Mouse (Mus musculus) layer of hippocampus, adult 9-11 months (tissue): ENCODE data around the gene Alppl2.

Experiments
- DNase-seq: peaks from one replicate; pipeline ENCODE4 v3.0.0; 2022

Alppl2 gene

DNA sequence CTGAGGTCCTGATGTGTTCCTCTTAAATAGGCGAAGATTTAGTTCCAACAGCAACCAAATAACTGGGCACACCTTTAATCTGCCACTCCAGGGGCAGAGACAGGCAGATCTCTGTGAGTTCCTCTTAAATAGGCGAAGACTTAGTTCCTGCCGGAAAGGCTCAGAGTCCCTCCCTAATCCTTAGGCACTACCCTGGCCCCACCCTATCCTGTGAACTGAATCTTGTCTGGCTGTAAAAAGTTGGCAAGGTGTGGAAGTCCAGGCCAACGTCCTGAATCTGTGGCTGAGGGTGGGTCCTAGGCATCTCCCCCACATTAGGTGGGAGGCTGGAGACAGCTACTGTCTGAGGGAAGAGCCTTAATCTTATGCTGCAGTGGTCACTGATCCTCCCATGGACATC, at the start of gene Alppl2:
Gene Alppl2, minus strand, starts transcription at position 101 of the 400 bp plus-strand sequence.
- no peak for DNase-seq

DNA sequence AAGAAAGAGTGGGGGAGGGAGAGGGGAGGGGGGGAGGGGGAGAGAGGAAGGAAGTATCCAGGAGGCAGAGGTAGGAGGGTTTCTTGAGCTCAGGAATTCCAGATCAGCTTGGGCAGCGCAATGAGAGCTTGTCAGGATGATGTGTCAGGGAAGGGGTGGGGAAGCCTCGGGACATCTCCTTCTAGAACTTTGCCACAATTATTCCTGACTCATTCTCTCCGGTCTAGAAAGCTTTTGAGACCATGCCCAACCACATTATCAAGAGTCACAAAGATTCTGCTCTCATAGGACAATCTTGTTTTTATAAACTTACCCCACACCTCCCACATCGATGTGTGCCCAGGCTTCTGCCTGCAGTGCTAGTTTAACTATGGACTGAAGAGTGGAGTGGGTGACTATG, 42.1 kb upstream of the Alppl2 start:
- no peak for DNase-seq

DNA sequence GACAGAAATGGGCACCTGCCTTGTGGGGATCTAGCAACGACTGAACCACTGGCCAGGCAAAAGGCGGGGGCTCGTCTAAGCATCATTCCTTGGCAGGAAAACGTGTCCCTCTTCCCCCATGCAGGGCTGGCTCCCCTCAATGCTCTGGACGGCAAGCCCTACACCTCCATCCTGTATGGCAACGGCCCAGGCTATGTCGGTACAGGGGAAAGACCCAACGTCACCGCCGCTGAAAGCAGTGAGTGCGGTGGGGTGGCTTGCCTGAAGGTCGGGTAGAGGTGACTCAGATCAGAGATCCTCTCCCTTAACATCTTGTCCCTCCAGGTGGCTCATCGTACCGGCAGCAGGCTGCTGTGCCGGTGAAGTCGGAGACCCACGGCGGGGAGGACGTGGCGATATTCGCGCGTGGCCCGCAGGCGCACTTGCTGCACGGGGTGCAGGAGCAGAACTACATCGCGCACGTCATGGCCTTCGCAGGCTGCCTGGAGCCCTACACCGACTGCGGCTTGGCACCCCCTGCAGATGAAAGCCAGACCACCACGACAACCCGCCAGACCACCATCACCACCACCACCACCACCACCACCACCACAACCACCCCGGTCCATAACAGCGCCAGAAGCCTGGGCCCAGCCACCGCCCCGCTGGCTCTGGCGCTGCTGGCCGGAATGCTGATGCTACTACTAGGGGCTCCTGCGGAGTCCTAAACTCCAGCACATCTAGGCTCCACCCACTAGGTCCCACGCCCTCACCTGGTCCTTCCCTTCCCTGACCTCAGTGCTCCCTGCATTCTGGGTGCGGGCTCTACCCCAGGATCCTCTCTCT, 37.7 kb upstream of the Alppl2 start:
- DNase-seq, result peak; percentile 26

DNA sequence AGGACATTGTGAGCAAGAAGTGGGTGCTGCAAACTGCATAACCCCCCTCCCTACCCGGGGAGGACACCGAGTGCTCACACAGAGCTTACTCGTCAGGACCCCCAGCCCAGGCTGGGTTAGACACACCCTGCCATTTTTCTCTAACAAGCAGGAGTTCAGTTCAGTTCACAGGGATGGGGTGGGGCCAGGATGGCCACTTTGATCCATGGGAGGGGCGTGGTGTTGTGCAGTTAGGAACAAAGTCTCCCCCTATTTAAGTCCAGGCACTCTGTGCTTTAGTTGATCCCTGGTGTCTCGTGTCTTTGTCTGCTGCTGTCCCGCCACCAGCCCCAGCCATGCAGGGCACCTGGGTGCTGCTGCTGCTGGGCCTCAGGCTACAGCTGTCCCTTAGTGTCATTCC, 34.9 kb upstream of the Alppl2 start, which contains the start of gene Akp3:
Gene Akp3, plus strand, starts transcription at position 301 of the 400 bp plus-strand sequence.
- no peak for DNase-seq

DNA sequence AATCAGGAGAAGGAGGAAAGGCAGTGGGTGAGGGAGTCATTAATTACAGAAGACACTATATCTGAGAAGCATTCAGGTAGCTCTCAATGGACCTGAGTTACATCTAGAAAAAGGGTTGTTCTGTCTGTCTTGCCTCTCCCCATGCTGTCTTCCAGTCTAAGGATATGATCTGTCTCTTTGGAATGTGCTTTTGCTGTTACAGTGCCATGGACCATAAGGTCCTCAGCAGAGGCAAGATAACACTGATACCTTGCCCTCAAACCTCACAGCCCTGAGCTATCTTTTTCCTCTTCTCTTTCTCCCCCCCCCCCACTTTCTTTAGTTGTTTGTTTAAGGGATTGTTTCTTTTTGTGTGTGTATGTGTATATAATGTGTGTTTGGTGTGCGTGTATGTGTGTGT, 25.1 kb upstream of the Alppl2 start:
- no peak for DNase-seq

DNA sequence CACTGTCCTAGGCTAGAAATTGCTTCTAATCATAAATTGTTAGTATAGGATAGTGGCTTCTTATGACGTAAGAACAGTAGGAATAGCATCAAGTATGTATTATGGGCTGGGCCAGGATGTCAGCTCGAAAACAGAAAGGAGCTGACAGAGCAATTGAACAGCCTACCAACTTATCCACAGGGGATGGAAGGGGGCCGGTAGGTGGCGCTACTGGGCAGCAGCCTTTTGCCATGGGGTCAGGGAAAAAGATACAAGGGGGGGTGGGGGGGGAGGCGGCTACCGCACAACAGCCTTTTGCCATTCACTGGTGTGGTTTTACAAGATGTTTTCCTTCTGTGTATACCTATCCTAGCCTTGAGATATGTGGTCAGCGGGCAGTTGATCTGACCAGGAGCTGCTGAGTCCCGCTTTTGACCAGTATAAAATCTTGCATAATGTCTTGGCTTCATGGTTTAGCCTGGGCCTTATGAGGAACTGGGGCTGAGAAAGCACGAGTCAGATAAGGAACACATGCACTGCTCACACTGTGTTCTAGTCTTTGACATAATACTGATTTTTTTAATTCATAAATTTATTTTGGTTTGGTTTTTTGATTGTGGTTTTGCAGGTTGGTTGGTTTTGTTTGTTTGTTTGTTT, 22.1 kb upstream of the Alppl2 start:
- DNase-seq, result no peak

DNA sequence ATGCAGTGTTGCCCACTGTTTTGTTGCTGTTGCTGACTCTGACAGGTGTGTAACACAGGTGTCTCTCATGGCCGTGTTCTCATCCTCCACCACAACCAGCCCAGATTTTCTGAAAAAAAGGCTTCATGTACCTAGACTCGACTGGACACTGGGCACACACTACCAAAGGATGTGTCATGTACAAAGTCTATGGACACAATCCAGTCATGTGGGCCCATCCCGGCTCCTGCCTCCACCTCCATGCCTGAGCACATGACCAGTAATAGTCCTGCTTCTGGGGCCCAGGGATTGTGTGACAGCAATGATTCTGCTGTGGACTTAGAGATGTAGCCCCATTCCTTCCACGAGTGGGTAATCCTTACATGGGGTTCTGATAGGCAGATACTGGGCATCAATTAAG, 18.8 kb upstream of the Alppl2 start:
- no peak for DNase-seq

DNA sequence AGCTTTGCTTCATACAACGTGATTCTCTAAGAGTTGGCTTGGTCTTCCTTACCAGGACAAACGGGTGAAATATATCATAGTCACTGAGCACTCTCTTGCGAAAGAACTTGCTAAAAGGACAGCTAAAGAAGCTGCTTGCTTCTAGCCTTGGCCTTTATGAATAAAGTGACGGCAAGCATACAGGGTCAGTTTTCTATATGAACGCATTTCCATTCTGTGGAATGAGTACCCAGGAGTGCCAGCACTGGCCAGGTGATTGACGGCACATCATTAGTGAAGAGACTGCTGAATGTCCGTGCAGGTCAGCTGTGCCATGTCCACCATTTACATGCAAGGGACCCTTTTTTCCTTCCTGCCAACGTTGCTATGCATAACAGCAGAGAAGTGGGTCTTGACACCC, 16.8 kb upstream of the Alppl2 start:
- no peak for DNase-seq

DNA sequence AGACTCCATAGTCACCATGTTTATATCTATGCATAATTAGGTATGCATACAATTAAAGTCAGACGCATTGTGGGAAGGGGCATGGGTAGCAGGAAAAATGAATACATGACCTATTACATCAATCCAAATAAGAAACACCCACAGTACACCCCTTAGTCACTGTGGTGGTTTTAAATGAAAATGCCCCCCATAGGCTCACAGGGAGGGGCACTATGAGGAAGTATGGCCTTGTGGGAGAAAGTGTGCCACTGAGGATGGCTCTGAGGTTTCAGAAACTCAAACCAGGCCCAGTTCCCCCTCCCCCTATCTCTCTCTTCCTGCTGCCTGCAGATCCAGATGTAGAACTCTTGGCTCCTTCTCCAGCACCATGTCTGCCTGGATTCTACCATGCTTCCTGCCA, 14.2 kb upstream of the Alppl2 start:
- no peak for DNase-seq

DNA sequence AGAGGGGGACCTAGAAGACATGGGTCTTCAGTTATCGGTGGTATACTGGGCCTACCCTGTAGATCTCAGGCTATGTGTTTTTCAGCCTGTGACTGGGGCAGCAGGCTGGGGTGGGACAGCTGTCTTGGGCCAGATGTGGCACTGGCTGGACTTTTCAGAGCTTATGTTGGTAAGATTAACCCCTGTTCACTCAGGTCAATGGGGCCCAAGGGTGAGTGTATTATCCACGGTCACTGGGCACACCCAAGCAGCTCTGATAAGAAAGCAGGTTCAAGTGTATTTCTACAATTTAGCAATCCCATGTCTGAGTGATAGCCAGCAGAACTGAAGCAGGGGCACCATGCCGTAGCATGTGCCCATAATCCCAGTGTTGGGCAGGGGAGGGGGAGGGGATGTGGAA, 12.4 kb upstream of the Alppl2 start:
- no peak for DNase-seq

DNA sequence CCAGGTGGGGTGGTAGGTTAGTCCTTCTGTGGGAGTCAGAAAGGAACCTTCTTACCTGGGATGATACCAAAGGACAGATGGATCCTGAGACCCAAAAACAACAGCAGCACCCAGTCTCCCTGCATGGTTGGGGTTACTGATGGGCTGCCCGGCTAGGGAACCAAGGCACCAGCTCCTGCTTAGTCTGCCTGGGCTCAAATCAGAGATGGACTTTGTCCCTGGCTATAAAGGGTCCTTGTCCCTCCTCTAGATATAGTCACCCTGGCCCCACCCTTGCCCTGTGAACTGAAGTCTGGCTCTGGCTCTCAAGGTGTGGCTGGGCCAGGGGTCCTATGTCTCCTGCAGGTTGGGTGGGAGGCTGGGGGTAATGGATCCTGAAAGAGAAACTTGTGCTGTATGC, 11.7 kb upstream of the Alppl2 start, which contains the start of gene Alpi:
Gene Alpi, minus strand, starts transcription at position 196 of the 400 bp plus-strand sequence.
- no peak for DNase-seq

DNA sequence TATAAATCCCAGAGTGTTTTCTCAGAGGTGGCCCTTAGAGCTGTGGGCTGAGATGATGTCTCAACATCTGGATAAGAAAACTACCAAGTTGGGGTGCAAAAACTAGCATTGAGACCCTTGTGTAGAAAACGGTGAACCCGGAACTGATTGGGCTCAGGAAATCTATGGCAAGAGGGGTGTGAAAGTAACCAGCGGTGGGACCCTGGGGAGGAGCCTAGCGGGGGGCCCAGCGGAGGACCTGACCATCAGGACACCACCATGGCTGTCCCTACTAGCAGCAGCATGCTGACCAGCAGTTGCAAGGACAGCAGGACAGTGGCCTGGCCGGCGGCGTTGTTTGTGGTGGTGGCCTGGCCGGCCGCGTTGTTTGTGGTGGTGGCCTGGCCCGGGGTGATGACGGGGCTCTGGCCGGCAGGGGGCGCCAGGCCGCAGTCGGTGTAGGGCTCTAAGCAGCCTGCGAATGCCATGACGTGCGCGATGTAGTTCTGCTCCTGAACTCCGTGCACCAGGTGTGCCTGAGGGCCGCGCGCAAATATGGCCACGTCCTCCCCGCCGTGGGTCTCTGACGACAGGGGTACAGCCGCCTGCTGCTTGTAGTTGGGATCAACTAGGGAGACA, 8.7 kb upstream of the Alppl2 start:
- no peak for DNase-seq

DNA sequence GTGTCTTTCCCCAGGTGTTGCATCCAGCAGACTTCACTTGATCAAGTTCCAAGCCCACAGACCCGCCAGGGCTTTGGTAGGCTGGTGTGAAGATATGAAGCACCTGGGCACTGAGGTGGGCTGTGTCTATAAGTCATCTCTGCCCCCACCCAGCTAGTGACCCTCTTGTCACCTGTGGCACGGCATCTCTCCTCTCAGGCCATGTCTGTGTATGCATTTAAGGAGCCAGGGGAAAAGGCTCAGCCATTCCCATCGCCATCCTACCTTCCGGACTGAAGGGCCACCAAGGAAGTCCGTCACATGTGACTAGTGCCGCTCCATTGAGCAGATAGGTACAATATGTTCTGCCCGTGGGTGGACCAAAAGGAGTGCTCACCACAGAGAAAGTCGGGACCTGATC, 5.9 kb upstream of the Alppl2 start:
- DNase-seq, result no peak

DNA sequence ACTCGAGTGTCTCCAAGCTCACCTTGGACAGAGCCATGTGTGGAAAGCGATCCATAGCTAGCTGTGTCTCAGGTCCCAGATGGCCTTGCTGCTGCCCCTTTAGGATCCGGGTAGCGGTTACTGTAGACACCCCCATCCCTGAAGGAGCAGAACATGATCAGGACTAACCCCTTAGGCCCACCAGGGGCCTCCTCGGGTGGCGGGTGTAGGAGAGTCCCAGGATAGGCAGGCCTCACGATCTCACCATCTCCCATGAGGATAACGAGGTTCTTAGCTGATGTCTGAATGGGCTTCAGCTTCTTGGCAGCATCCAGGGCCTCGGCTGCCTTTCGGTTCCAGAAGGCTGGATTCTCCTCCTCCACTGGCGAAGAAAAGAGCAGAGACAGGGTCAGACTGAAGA, 477 bp downstream of the Alppl2 start:
- no peak for DNase-seq

DNA sequence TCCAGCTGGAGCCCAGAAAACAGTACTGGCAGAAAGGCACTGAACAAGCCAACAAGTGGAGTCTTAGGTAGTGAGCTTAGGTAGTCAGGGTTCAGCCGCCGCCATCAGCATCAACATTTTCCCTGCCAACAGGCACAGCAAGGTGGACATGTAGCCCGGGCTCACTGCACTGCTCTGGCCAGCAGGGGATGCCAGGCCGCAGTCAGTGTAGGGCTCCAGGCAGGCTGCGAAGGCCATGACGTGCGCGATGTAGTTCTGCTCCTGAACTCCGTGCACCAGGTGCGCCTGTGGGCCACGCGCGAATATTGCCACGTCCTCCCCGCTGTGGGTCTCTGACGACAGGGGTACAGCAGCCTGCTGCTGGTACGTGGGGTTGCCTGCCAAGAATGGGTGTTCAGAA, 2.8 kb downstream of the Alppl2 start:
- DNase-seq, result no peak

DNA sequence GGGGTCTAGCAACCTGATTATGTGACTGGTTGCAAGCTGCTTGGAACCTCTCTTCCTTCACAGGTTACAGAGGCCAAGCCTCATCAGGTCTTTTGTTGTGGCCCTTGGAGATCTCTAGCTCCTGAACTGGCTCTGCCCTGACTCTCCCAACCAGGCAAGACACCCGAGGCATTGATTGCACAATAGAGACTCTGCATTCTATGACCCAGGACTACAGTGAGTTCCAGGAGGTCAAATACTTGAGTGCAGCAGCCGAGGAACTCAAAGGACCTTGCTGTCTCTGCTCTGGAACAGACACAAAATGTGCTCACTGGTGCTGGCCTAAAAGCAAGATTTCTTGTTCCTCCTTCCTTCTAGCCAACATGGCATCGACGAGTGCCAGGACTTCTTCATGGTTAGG, 3.5 kb downstream of the Alppl2 start:
- DNase-seq, result no peak

DNA sequence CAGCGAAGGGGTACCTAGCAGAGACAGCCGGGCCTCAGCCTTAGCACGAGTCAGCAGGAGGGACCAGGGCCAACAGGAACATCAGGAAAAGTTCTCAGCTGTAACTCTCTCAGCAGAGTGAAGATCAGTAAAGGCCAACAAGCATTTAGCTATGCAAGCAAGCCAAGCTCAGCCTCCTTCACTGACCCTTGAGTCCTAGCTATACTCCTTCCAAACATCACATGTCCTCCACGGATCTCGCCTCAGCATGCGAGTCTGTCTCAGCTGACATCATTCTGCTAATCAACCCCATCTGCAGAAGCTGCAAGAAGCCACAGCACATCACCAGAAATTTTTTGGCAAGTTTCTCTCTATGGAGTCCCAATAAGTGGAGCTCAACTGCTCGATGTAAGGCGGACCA, 16.0 kb downstream of the Alppl2 start:
- DNase-seq, result no peak

DNA sequence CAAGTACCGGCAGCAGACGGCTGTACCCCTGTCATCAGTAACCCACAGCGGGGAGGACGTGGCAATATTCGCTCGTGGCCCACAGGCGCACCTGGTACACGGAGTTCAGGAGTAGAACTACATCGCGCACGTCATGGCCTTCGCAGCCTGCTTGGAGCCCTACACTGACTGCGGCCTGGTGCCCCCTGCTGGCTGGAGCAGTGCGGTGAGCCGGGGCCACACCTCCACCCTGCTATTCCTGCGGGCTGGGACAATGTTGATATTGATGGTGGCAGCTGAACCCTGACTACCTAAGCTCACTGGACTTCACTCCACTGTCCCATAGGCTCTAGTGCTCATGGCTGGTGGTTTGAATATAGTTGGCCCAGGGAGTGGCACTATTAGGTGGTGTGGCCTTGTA, 19.0 kb downstream of the Alppl2 start:
- DNase-seq, result no peak

DNA sequence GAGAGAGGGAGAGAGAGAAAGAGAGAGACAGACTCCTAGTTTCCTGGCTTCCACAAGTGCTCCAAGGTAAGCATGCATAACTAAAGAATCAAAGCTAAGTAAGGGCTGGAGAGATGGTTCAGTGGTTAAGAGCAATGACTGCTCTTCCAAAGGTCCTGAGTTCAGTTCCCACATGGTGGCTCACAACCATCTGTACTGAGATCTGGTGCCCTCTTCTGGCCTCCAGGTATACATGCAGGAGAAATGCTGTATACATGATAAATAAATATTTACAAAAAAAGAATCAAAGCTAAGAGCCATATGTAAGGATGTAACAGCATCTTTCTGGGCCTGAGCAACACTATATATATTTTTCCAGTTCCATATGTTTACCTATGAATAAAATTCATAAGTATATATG, 28.8 kb downstream of the Alppl2 start:
- DNase-seq, result no peak

DNA sequence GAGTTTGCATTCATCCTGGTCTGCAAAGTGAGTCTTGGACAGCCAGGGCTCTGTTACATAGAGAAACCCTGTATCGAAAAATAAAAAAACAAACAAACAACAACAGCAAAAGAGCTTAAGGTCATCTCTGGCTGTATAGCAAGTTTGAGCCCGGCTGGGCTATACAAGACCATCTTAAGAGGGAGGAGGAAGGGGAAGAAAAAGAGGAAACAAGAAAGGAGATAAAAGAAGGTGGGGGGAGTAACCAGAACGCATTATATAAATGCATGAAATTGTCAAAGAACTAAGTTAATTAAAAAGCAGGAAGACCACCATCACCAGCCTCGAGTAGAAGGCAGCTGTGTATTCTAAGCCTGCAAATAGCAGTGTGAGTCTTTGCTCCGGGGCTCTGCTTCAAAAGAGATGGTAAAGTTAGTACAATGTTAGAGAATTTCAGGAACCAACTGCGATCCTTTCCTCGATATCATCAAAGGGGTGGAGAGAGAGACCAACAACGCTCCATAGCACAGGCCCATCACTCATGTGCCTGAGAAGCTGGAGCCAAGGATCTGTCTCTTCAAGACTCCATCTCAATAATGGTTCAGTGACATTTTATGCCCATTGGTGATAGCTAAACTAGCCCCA, 30.6 kb downstream of the Alppl2 start:
- no peak for DNase-seq

DNA sequence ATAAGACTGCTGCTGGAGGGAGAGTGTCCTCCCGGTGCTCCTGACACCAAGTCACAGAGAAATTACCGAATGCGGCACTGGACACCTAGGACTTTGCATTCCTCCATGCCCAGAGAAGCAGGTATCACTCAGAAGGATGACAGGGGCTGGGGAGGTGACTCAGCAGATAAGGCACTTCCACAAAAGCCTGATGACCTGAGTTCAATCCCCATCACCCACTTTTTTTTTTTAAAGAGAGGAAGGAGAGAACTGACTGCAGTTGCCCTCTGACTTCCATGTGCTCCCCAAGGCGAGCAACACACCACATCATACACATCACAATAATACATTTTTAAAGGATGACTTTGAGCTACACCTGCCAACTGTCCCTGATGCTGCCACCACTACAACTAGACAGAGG, 32.7 kb downstream of the Alppl2 start:
- no peak for DNase-seq

DNA sequence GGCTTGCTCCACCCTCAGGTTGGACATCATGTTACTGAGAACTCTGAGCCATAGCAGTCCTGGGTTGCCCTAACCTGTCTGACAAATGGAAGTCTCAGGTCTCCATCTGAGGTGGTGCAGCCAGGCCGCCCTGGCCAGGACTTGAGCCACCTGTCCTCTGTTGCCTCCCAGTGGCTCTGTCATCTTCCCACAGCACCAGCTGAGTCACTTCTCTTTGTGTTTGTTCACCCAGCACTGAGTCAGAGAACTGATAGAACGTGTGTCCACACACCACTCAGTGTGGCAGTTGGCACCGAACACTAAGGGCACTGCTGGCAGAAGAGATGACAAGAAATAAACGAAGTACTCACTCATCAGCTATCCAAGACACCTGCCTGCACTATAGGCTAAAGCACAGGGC, 38.4 kb downstream of the Alppl2 start:
- no peak for DNase-seq

DNA sequence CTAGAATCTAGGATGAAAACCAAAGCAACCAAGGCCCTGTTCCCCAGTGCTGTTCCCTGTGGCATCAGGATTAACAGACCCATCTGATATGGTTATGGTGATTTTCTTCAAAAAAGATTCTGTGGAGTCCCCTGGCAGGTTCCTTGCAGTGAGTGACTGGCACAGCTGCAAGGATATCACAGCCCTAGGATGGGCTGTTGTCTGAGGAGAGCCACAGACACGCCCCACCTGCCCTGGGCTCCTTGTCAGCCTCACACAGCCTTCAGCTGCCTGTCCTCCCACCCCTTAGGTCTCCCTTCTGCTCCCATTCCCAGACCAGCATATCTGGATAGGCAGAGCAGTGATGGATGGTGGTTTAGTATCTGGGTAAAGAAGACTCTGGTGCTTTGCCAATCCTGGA, 39.0 kb downstream of the Alppl2 start:
- DNase-seq, result no peak

DNA sequence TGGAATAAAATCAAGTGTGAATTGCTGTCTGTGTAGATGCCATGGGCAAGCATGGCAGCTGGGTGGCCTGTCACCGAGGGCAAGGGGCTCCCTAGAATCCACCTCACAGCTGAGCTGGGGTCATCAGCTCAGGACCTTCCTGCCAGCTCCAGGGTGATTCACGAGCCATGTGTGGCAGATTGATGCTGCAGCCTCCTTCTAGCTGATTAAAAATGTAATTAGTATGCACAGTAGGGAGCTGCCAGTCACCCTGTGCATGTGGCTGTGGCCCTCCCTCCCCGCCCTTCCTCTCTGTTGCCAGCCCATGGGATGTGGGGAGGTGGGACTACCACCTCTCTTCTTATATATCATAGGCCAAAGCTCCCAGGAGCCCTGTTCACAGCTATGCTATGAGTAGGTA, 39.7 kb downstream of the Alppl2 start:
- no peak for DNase-seq
